ENCODE assay signal across 16 mouse cellular contexts in genomic region chr12:21493471-21493870, GRCm38 (mm10).
DNase-seq lines count a peak whose midpoint lies in the region; ATAC-seq and TF ChIP-seq lines count a peak whose summit lies in the region.
"Had no signal": no experiment of that assay in that cellular context is flagged by ENCODE, and none has a peak within 500 bp of the region (broad histone marks: within the 10 kb centered on the region; RNA-seq: fewer than 3 reads in every experiment).

No protein-coding gene starts in this region.

- peak; percentile 46 for DNase-seq in forebrain, postnatal 0 days
- DNase-seq in forebrain, embryonic 10.5 days (ENCODE audit: extremely low spot score, low spot score), result no peak
- peak; percentile 63 for DNase-seq in layer of hippocampus, adult 9-11 months
- DNase-seq in midbrain, postnatal 0 days (ENCODE audit: low spot score), result no peak
- no peak for DNase-seq in ovary, postnatal 36 days (ENCODE audit: low spot score)
- no peak for DNase-seq in adrenal gland, postnatal 10 days
- no peak for DNase-seq in testis, postnatal 10 days (ENCODE audit: low spot score)
- DNase-seq: cerebellum, postnatal 25 days; gastrocnemius, adult 2 months; liver, embryonic 13.5 days; lung, postnatal 14 days; spleen, adult 18-20 months had no signal

- TF ChIP-seq CTCF in forebrain, postnatal 0 days (IDR thresholded peaks at IDR 0.05; ENCODE audit: low read depth), result no peak
- no peak for TF ChIP-seq CTCF in cortical plate, adult 2 months (IDR thresholded peaks at IDR 0.05; ENCODE audit: extremely low read depth, insufficient read depth, low read length)
- TF ChIP-seq CTCF in midbrain, postnatal 0 days (IDR thresholded peaks at IDR 0.05), result no peak

- H3K4me3 ChIP-seq in forebrain, postnatal 0 days (ENCODE audit: low read depth, low read length), result no peak overlapping the region
- no peak overlapping the region for H3K4me3 ChIP-seq in forebrain, embryonic 10.5 days
- H3K4me3 ChIP-seq in cortical plate, adult 2 months (ENCODE audit: insufficient read depth, low read length), result no peak overlapping the region
- no peak overlapping the region for H3K4me3 ChIP-seq in midbrain, postnatal 0 days (ENCODE audit: low read depth, low read length)
- H3K4me3 ChIP-seq: gastrocnemius, adult 2 months; heart, embryonic 13.5 days; liver, embryonic 13.5 days had no signal

- H3K4me1 ChIP-seq in forebrain, postnatal 0 days (ENCODE audit: insufficient read depth), result no peaks in the 10 kb centered on the region
- H3K4me1 ChIP-seq in forebrain, embryonic 10.5 days, result peaks cover 19% of the 10 kb centered on the region
- peaks cover 4% of the 10 kb centered on the region; the same call in 1 of the 2 replicates for H3K4me1 ChIP-seq in cortical plate, adult 2 months (ENCODE audit: control insufficient read depth, insufficient read depth, low read length)
- peaks cover 5% of the 10 kb centered on the region; the same call in 1 of the 2 replicates for H3K4me1 ChIP-seq in midbrain, postnatal 0 days (ENCODE audit: insufficient read depth, low read length)
- H3K4me1 ChIP-seq: liver, embryonic 13.5 days had no signal

- H3K36me3 ChIP-seq in forebrain, postnatal 0 days (ENCODE audit: insufficient read depth), result no peaks in the 10 kb centered on the region
- no peaks in the 10 kb centered on the region for H3K36me3 ChIP-seq in forebrain, embryonic 10.5 days (replicated peaks)
- no peaks in the 10 kb centered on the region for H3K36me3 ChIP-seq in midbrain, postnatal 0 days (ENCODE audit: insufficient read depth, low read length)
- H3K36me3 ChIP-seq: heart, embryonic 13.5 days; liver, embryonic 13.5 days had no signal

- H3K27me3 ChIP-seq in forebrain, postnatal 0 days (ENCODE audit: insufficient read depth, low read length), result no peaks in the 10 kb centered on the region
- H3K27me3 ChIP-seq in forebrain, embryonic 10.5 days (ENCODE audit: poor library complexity, severe bottlenecking), result no peaks in the 10 kb centered on the region
- no peaks in the 10 kb centered on the region for H3K27me3 ChIP-seq in midbrain, postnatal 0 days (ENCODE audit: insufficient read depth, low read length)
- H3K27me3 ChIP-seq: heart, embryonic 13.5 days; liver, embryonic 13.5 days had no signal

- H3K27ac ChIP-seq in forebrain, postnatal 0 days (ENCODE audit: low read depth, low read length), result 0 out of 2 replicates have a peak overlapping the region, but pooled peaks have one; percentile 9
- H3K27ac ChIP-seq in forebrain, embryonic 10.5 days, result no peak overlapping the region
- peak overlapping the region; percentile 74; the same call in 1 of the 2 replicates for H3K27ac ChIP-seq in cortical plate, adult 2 months (ENCODE audit: insufficient read depth, low read length)
- peak overlapping the region; percentile 43; the same call in 1 of the 2 replicates for H3K27ac ChIP-seq in midbrain, postnatal 0 days (ENCODE audit: low read depth, low read length)
- H3K27ac ChIP-seq: gastrocnemius, adult 2 months; kidney, postnatal 0 days; liver, embryonic 13.5 days; stomach, postnatal 0 days had no signal

- no peak for TF ChIP-seq POLR2A in cortical plate, adult 2 months (IDR thresholded peaks at IDR 0.05; ENCODE audit: extremely low read depth, insufficient read depth, low read length)

- peak; percentile 84; the same call in 1 of the 2 replicates for ATAC-seq in forebrain, postnatal 0 days
- ATAC-seq in midbrain, postnatal 0 days (ENCODE audit: low FRiP score), result peak; percentile 79; the same call in 1 of the 2 replicates

- H3K9me3 ChIP-seq in forebrain, postnatal 0 days (ENCODE audit: low read length), result no peaks in the 10 kb centered on the region
- 0 out of 2 replicates have a peak, but pooled peaks cover 3% of the 10 kb centered on the region for H3K9me3 ChIP-seq in forebrain, embryonic 10.5 days
- no peaks in the 10 kb centered on the region for H3K9me3 ChIP-seq in midbrain, postnatal 0 days (ENCODE audit: low read length)
- H3K9me3 ChIP-seq: heart, embryonic 13.5 days; liver, embryonic 13.5 days had no signal

- WGBS in forebrain, postnatal 0 days, result 32% methylated on average over 3 of the region's 3 CpGs
- 42% methylated on average over 3 of the region's 3 CpGs for WGBS in forebrain, embryonic 10.5 days
- WGBS in midbrain, postnatal 0 days, result 19% methylated on average over 3 of the region's 3 CpGs

- H3K9ac ChIP-seq in forebrain, postnatal 0 days, result no peak overlapping the region
- no peak overlapping the region for H3K9ac ChIP-seq in midbrain, postnatal 0 days (replicated peaks; ENCODE audit: low read length, poor library complexity, severe bottlenecking)
- H3K9ac ChIP-seq: heart, embryonic 13.5 days; liver, embryonic 13.5 days had no signal

- H3K4me2 ChIP-seq in forebrain, postnatal 0 days (ENCODE audit: low read depth), result no peak overlapping the region
- no peak overlapping the region for H3K4me2 ChIP-seq in midbrain, postnatal 0 days (ENCODE audit: low read depth, low read length, poor library complexity, severe bottlenecking)
- H3K4me2 ChIP-seq: heart, embryonic 13.5 days; liver, embryonic 13.5 days had no signal

Comparison
In these comparisons a context has a peak if more than half of its experiments do, and no peak if none do; other contexts are left out.
1. DNase-seq: peak in forebrain, postnatal 0 days (single experiment) and layer of hippocampus, adult 9-11 months (single experiment); none in forebrain, embryonic 10.5 days (single experiment), midbrain, postnatal 0 days (single experiment), ovary, postnatal 36 days (single experiment), adrenal gland, postnatal 10 days (single experiment) and testis, postnatal 10 days (single experiment).